Mouse (Mus musculus) bone marrow macrophage, adult 2 months (primary cell): ENCODE measurements around the gene Desi2.

Experiments used
- CTCF ChIP-seq: IDR thresholded peaks from 2 replicates; pipeline ENCODE4 v1.5.1; 2012; ENCODE audit warnings: low read depth, mild to moderate bottlenecking, low read length, moderate library complexity
- POLR2A ChIP-seq: IDR thresholded peaks from 2 replicates; pipeline ENCODE4 v1.6.1; 2012; ENCODE audit warnings: mild to moderate bottlenecking, low read depth, low read length, borderline replicate concordance

DNA sequence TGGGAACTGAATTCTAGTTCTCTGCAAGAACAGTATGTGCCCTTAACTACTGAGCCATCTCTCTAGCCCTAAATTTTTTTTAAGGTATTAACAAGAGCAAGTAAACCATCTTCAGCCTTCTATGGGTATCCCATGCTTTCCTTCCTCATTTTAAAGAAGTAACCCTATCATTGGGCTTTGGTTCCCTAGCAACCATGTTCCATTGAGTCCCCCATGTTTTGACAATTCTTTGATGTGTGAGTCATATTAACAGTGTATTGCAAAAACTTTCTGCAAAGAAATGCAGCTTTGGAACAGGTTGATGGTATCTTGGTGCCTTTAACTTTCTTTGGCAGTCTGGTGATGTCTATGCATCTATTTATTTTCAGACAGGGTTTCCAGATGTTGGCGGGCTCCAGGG is 106.8 kb downstream of the Desi2 start:
- TF ChIP-seq POLR2A (no peak), CTCF (no peak)
